Mouse (Mus musculus): ENCODE measurements around the gene Gm8897. TPM values are rescaled to one million over a fixed set of nuclear protein-coding genes. Genes with fewer than 3 reads are reported as not detected.
"Not testable (repeated sequence)": the region's sequence is repeated elsewhere in the genome, so short reads cannot be mapped to it uniquely, and the experiment has no call there.

The Gm8897 gene
- total RNA-seq (2021) = not detected

DNA sequence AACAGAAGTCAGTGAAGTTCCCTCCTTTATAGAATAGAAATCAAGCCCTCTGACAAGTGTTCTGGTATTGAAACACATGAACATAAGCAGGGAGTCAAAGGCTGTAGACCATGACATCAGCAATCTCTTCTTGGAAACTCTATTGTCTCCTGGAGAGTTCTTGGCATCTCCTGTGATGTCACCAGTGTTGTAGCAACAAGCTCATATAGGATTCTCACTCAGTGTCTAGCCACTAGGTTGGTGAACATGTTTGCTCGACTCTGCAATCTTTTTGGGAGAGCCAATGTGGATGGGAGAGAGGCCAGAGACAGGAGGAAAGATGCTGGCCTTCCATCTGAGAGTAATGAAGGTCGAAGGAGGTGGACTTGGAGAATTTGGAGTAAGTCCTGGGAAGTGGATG is at the start of gene Gm8897:
Gm8897 (plus strand) TSS at position 301 of the 400 bp plus-strand sequence.
- intact Hi-C loops (cut with DNase I); DNase-seq (ENCODE audit: extremely low spot score in 1 of 2, low spot score in 2 of 2): not testable (repeated sequence)

DNA sequence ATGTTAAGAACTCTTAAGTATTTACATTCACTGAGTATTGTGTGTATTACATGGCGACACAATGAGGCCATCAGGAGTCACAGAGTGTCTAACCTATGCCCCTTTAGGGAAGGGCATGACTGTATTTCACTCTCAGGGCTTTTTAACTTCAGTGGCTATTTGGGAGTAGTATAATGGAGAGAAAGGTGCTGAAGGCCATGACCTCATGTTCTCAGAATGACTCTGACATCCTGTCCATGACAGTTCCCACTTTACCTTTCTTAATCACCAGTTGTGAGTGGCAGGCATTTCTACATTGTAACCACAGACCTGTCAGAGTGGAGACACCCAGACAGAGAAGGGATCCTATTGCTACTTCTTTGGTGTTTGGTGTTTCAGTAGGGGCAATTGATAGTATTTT is 473 bp downstream of the Gm8897 start:
- DNase-seq (ENCODE audit: extremely low spot score in 1 of 2, low spot score in 2 of 2); intact Hi-C loops (cut with DNase I): not testable (repeated sequence)

Other genes with a start within 250 kb of the Gm8897 start
- not detected for gene Gm5861, start 233.3 kb upstream of the Gm8897 start, total RNA-seq (2021)
- not detected for gene Gm8890, start 160.4 kb upstream of the Gm8897 start, total RNA-seq (2021)
- not detected for gene Speer1, start 74.9 kb upstream of the Gm8897 start, total RNA-seq (2021)
- not detected for gene Gm8906, start 86.3 kb downstream of the Gm8897 start, total RNA-seq (2021)
- not detected for gene Gm6460, start 178.5 kb downstream of the Gm8897 start, total RNA-seq (2021)

Data from left cerebral cortex, postnatal 10 days (tissue).